Mouse (Mus musculus): ENCODE measurements around the gene Grrp1. TPM values are rescaled to one million over a fixed set of nuclear protein-coding genes. Genes with fewer than 3 reads are reported as not detected.
"Not testable (repeated sequence)": the region's sequence is repeated elsewhere in the genome, so short reads cannot be mapped to it uniquely, and the experiment has no call there.

The Grrp1 gene
- total RNA-seq (2015; ENCODE audit: low replicate concordance) (not detected in 2 replicates), total RNA-seq (2017; ENCODE audit: low replicate concordance) (not detected in 2 replicates)

- ATAC-seq (replicated peaks; ENCODE audit: low FRiP score, poor library complexity, severe bottlenecking), result no peak
Observed at GRCm38 (mm10) chr4:134253722-134254324, at the start of gene Grrp1. Grrp1 (minus strand) TSS chr4:134254106.

GRCm38 (mm10) chr4:134302084-134302483 is 48.2 kb upstream of the Grrp1 start:
- no peak for ATAC-seq (replicated peaks; ENCODE audit: low FRiP score, poor library complexity, severe bottlenecking)

GRCm38 (mm10) chr4:134300316-134300715 is 46.4 kb upstream of the Grrp1 start:
- ATAC-seq (replicated peaks; ENCODE audit: low FRiP score, poor library complexity, severe bottlenecking), result no peak

- ATAC-seq (replicated peaks; ENCODE audit: low FRiP score, poor library complexity, severe bottlenecking), result no peak
Observed at GRCm38 (mm10) chr4:134299498-134299810, 45.5 kb upstream of the Grrp1 start.

GRCm38 (mm10) chr4:134298626-134299497 is 45.0 kb upstream of the Grrp1 start:
- no peak for ATAC-seq (replicated peaks; ENCODE audit: low FRiP score, poor library complexity, severe bottlenecking)

GRCm38 (mm10) chr4:134297369-134297768 is 43.5 kb upstream of the Grrp1 start:
- no peak for ATAC-seq (replicated peaks; ENCODE audit: low FRiP score, poor library complexity, severe bottlenecking)

- ATAC-seq (replicated peaks; ENCODE audit: low FRiP score, poor library complexity, severe bottlenecking), result no peak
Observed at GRCm38 (mm10) chr4:134296523-134296922, 42.6 kb upstream of the Grrp1 start.

GRCm38 (mm10) chr4:134296096-134296495 is 42.2 kb upstream of the Grrp1 start:
- not testable (repeated sequence) for ATAC-seq (replicated peaks; ENCODE audit: low FRiP score, poor library complexity, severe bottlenecking)

- no peak for ATAC-seq (replicated peaks; ENCODE audit: low FRiP score, poor library complexity, severe bottlenecking)
Observed at GRCm38 (mm10) chr4:134293692-134294163, 39.8 kb upstream of the Grrp1 start.

GRCm38 (mm10) chr4:134293061-134293691 is 39.3 kb upstream of the Grrp1 start:
- no peak for ATAC-seq (replicated peaks; ENCODE audit: low FRiP score, poor library complexity, severe bottlenecking)

- ATAC-seq (replicated peaks; ENCODE audit: low FRiP score, poor library complexity, severe bottlenecking), result peak; percentile 50
Observed at GRCm38 (mm10) chr4:134292067-134292466, 38.2 kb upstream of the Grrp1 start.

- ATAC-seq (replicated peaks; ENCODE audit: low FRiP score, poor library complexity, severe bottlenecking), result no peak
Observed at GRCm38 (mm10) chr4:134288397-134289256, 34.7 kb upstream of the Grrp1 start.

GRCm38 (mm10) chr4:134287575-134288025 is 33.7 kb upstream of the Grrp1 start, which contains the start of gene Pdik1l:
Pdik1l (minus strand) TSS chr4:134287895.
- peak; percentile 75 for ATAC-seq (replicated peaks; ENCODE audit: low FRiP score, poor library complexity, severe bottlenecking)

- ATAC-seq (replicated peaks; ENCODE audit: low FRiP score, poor library complexity, severe bottlenecking), result peak; percentile 72
Observed at GRCm38 (mm10) chr4:134287168-134287564, 33.3 kb upstream of the Grrp1 start.

GRCm38 (mm10) chr4:134286226-134287167 is 32.6 kb upstream of the Grrp1 start:
- peak; percentile 5; the same call in 1 of the 2 replicates for ATAC-seq (replicated peaks; ENCODE audit: low FRiP score, poor library complexity, severe bottlenecking)

- ATAC-seq (replicated peaks; ENCODE audit: low FRiP score, poor library complexity, severe bottlenecking), result peak; percentile 56
Observed at GRCm38 (mm10) chr4:134284942-134285341, 31.0 kb upstream of the Grrp1 start.

GRCm38 (mm10) chr4:134273417-134274345 is 19.8 kb upstream of the Grrp1 start:
- peak; percentile 94 for ATAC-seq (replicated peaks; ENCODE audit: low FRiP score, poor library complexity, severe bottlenecking)
